Mouse (Mus musculus) gastrocnemius, adult 8-10 months (tissue): ENCODE measurements at regions not wholly inside any gene's neighbourhood (a gene's known extent, or its start where the extent isn't known, plus 50 kb on each side); places are given as distances from the start of the nearest gene placed in this dataset.

Experiments
- DNase-seq, 2 experiments: peaks; one replicate each; pipeline ENCODE4 v3.0.0; 2022; ENCODE audit warnings: low spot score in 2 of 2

DNA sequence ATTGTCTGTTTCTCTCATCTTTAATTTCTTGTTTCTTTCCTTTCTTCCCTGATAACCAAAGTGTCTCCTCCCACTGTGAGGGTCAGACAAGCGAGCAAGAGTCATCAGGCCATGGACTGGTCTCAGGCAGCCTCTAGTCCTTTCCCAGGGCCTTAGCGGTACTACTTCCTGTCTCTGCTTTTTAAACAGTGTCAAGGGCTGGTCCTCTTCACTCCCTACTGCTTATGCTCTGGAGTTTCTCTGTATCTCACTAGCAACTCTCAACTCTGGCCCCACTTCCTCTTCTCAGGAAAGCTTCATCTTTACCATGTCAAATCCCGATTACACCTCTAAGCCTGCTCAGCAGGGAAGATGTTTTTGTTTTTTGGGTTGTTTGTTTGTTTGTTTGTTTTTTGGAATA lies 124.1 kb downstream of the Pten start:
- no peak for DNase-seq

DNA sequence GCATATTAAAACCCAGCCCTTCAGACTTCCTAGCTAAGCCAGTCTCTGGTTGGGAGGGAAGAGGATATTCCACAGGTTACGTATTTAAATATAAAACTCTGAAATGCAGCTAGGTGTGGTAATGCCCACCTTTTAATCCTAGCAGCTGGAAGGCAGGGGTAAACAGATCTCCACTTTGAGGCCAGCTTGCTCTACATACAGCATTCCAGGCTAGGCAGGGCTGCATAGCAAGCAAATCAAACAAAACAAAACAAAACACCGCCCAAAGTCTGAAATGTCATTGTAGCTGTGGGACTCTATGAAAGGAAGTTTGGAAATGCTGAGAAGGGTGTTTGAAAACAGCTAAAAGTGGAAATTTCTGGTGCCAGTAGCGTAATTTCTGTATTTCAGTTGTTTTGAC lies 127.0 kb downstream of the Pten start:
- no peak for DNase-seq

DNA sequence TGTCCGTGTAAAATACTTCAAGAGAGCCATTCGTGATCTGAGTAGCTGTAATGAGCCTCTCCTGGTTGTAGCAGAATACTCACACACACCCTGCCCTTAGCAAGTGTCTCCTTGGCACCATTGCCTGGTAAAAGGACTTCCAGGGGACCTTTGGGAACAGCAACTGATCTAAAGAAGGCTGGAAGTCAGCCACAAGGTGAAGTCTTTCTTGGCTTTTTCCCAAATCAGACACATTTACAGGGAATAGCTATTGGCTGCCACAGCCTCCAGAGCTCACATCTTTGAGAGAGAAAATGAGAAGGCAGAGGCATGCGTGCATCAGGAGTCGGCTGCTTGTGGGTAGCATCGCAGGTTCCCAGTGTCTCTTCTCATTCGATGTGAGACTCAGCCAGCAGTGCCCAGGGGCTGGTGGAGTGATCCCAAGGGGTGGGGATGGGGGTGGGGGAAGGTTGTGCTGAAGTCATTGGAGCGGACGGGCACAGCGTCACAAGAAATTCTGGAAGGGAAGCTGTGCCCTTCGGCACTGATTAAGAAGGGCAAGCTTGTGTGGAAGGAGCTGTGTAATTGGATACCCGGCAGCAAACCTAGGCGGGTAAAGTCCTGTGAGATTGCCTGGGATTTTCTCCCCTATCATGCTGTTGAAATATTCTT lies 128.3 kb downstream of the Pten start:
- no peak for DNase-seq

DNA sequence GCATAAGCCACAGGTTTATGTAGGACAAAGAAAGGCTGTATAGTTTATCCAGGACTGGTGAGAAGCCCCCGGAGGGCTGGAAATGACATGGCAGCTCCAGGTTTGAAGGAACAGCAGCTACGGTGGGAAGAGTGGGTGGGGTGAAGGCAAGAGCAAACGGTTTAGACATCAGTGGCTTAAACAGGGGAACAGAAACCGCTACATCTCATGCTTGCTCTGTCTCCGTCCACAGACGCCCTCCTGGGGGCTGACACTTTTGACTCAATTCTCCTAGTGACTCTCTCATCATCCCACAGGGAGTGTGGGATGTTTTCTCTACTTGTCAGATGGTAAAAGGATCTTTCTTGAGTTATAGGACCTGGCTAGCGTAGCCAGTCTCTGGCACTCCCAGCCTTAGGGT lies 129.9 kb downstream of the Pten start:
- no peak for DNase-seq

DNA sequence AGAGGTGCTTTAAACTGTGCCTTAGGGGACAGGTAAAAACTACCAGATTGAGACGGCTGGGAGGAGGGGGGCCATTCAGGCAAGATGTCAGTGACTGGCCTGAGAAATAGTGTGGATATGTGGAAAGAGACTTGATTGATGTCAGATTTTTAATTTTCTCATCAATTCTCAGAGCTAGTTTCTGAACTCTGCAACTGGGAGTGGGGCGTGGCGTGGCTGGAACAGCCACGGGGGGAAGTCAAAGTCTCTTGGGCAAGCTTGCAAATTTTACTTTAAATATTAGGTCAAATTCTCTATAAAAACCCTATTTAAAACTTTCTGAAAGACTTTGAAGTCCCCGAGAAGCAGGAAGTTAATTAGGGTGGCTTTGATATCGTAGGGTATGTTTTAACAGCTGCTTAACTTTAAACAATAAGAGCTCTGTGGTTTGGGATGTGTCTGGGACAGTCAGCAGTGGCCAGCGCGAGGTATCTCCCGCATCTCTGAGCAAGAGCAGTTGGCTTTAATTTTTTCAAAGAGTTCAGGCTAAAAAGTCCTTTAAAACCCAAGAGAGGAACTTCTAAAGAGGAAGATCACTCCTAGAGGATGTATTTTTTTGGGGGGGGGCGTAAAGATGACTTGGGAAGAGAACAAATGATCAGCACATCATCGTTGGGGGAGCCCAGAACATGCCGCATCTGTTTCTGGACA lies 131.5 kb downstream of the Pten start:
- DNase-seq, result no peak

DNA sequence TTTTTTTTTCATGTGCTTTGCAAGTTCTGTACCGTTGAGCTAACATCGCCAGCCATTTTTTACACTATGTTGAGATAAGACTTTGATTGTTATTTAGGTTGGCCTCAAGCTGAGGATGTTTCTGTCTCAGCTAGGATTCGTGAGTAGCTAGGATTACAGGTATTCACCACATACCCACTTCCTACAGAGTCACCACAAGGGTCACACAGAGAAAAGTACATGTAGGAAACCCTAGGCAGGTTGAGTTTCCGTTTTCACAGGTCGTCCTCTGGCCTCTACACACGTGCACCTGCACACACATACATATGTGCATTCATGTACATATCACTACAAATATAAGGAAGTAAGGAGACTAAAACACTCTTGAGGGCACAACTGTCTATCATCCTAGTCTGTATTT lies 133.5 kb downstream of the Pten start:
- no peak for DNase-seq

DNA sequence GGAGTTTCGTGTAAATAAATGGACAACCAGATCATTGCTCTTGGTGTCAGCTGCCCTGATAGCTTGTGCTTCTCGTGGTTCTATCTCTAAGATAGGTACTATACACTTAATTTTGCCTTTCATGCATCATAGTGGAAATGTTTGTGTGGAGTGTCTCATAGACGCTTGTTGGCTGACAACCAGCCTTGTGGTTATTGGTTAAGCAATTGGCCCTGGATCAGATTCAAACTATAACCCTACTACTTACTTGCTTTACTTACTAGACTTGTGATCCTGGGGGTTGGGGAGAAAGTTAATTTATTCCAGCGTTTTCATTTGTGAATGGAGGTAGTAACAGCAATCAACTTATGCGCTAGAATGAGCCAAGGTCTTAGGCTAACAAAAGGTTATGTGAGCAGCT lies 135.2 kb downstream of the Pten start:
- no peak for DNase-seq

DNA sequence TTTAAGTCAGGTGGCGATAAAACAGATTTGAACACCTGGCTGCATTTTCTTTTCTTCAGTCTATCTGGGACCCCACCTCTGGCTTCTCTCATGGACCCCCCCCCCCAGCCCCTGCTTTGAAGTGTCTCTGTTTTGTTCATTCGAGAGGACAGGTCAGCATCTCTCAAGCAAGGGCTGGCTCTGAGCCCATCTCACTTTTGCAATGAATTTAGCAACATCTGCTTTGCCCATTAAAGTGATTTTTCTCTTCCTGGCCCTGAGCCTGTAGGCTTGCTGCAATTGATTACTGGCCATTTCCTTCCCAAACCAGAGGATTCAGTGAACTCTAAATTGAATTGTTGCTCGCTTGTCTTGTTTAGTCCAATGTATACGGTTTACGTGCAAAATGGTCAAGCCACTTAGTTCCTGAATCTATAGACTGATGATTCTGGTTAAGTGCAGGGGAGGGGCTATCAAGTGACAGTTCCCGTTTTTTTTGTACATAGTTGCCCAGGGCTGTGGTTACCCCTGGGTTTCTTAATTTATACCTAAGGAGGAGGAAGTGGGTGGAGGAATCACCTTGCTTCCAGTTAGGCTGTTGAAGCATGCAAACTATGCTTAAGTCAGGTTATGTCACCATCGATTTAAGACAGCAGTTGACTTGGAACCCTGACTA lies 146.3 kb downstream of the Pten start:
- DNase-seq, result peak; percentile 36 to 52

DNA sequence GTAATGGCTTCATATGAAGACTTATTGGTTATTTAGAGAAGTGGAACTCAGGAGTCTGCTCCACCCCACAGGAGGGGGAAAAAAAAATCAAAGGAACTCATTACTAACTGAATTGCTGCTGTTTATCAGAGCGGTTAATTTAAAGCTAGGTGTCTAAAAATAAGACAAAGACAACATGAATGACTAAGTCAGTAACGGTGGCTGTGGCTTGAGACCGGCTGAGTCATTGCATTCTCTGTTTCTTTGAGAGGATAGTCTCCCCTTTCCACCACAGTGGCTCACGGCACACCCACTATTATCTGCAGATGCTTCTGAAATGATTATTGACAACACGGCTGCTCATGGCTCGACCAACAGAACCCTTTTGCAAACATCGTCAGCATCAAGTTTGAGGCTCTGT lies 147.2 kb downstream of the Pten start:
- no peak for DNase-seq

DNA sequence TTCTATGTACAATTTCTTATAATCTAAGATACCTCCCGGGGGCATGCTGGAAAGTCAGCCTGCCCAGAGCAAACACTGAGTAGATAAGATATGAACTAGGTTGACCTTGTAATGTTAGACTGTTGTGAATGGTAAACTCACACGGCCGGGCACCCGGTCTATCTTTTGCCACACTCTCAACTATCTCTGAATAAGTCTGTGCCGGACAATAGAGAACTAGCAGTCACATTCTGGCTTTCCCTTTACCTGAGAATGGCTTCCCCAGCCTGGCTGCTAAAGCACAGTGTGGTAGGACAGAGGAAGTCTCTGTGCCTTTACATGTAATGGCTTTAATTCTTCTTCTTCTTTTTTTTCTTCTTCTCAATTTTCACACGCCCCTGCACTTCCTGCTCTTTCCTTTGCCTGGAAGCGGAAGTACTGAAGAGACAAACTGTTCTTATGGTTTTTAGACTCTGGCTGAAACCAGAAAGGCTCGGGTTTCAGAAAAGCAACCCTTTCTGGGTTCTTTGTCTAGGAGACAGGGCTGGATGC lies 148.7 kb downstream of the Pten start:
- DNase-seq, result no peak

DNA sequence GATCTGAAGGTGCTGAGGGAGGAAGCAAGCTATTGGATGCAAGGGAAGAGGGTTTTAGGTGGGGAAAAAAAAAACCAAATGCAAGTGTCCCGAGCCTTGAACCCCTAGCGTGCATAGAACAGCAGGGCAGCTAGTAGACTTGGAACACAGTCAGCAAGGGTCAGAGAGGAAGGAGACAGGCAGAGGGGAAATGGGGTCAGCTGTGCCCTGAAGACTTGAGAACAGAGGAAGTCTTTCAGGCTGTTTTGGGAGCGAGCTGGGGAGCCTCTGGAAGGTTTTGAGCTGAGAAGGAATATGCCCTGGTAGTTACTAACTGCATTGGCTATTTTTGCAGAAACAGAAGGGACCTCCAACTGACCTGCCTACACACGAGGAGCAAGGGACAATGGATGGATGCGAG lies 149.5 kb downstream of the Pten start:
- DNase-seq, result no peak

DNA sequence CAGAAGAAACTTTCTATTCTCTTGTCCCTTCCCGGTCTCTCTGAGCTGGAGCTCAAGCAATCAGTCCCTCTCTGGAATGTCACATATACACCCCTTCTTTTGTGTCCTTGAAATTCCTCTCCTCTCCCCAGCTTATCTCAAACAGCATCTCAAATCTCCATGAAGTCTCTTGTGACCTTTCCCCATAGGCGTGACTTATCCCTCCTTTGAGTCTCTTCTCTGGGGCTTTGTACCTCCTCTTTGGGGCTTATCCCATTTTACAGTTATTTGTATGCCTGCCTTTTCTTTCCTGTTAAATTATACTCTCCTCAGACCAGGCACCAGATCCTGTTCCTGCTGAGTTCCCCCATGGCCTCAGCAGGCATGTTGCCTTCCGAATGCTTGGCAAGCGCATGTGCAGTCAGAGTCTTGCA lies 152.8 kb downstream of the Pten start:
- DNase-seq, result no peak

DNA sequence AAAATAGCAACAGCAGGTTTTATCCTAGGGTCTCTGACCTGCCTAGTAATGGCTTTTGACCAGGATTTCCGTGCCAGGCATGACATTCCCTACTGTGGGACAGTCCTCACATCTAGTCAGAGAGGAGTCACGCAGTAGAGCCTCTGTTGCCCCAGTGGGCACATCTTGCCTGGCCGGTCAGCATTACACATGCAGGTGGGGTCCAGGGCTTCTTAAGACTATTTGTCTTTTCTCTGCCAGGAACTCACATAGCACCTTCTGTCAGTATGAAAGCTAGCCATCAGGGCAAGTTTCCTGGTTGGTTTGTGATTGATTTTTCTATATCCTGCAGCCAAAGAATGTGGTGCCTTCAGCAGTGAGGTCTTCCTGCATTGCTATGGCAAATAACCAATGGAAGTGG lies 155.0 kb downstream of the Pten start:
- no peak for DNase-seq

DNA sequence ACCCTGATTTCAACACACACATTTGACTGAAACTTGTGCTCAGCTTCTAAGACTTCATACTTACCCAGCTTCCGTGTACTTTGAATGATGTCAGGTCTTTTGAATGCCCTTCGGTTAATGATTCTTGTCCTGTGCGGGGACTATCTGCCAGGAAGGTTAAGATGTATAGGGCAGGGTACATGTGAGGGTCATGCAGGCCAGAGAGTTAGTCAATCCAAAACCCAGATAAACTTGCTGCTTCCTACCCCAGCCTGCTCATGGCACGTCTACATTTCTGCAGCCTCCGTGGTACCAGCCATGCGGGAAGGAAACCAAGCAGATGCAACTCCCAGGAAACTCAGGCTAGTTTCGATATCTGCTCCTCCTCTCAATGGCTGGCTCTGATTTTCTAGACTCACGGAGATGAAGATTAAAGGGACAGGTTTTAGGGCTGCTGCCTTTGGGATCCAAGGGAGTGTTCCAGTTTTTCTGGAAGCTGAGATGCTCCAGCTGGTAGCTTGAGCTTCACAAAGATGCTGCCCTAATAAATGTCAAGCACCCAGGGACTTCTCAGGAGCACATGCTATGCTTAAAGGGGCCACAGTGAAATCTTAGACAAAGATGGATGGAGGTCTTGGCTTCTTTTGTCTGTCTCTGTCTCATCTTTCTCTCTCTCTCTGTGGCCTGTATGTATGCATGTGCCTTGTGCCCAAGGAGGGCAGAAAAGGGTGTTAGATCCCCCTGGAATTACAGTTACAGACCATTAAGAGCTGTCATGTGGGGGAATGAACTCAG lies 159.4 kb downstream of the Pten start:
- no peak for DNase-seq

DNA sequence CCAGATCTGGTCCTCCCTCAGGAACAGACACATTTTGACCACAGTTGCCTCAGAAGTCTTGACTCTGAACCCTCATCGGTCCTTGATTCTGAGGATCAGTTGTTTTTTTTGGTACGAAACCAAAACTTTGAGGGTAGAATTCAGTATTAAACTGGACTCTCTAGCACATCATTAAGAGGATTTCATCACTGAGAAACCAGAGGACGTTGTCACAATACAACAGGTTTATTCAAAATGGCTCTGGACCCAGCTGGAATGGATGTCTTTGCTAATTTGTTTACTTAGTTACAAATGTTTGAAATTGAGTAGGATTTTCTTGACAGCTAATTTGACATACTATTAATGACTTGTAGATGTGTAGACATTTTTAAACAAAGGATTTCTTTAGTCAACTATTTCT lies 163.7 kb downstream of the Pten start:
- no peak for DNase-seq

DNA sequence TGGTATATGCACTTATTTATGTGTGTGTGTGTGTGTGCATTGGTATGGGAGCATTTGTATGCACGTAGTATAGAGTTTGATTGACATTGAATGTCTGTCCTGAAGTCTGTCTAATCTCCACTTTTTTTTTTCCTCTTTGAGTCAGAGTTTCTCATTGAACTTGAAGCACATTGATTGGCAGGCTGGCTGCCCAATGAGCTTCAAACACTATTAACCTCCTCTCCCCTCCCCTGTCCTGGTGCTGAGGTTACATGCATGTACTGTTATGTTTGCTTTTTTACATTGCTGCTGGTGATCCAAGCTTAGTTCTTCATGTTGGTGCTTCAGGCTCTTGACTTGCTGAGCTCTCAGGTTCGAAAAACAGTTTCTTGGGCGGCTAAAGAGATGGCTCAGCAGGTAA lies 166.6 kb downstream of the Pten start:
- DNase-seq, result no peak

DNA sequence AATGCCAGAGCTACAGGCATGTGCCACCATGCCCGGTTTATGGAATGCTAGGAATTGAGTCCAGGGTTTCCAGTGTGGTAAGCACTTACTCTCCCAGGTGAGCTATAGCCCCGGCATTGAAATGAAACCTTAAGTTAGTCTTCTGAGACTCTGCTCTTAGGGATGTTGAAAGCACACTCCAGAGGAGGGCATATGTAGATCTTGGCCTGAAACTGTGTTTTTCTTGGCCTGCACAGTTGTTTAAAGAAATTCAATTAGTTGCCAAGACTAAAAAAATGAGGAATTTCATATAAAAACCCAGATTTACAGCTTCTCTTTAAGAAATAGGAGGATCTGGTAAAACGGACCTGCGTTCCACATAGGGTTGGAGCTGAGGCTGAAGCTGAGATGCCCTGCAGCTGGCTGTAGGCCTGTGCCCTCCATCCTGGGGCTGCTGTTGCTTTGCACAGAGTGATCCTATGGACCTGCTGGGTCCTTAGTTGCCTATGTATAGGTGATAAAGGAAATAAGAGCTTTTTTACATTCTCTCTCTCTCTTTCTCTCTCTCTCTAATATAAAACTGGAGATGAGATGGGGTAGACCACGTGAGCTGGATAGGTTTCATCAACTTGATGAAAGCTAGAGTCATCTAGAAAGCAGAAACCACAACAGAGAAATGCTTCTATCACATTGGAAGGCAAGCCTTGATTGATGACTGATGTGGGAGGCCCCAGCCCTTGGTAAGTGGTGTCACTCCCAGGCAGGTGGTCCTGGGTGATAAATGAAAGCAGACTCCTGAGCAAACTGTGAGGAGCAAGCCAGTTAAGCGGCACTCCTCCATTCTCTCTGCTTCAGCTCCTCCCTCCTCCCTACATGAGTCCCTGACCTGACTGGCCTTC lies 168.6 kb downstream of the Pten start:
- no peak for DNase-seq

DNA sequence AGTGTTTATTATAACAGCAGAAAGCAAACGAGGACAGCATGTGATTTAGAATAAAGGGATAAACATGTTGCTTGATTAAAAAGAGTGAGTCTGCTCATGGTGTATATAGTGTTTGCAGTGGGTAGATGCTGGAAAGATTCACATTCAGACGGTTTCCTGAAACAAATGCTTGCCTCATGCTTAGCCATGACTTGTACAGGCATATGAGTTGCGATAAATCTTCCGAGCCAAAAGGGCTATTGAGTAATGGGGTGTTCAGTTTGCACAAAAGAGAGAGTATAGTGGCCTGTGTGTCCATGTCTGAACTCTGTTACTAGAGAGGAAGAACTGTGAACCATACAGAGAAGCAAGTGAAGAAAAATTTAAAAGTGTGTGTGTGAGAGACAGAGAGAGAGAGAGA lies 169.3 kb downstream of the Pten start:
- DNase-seq, result no peak

DNA sequence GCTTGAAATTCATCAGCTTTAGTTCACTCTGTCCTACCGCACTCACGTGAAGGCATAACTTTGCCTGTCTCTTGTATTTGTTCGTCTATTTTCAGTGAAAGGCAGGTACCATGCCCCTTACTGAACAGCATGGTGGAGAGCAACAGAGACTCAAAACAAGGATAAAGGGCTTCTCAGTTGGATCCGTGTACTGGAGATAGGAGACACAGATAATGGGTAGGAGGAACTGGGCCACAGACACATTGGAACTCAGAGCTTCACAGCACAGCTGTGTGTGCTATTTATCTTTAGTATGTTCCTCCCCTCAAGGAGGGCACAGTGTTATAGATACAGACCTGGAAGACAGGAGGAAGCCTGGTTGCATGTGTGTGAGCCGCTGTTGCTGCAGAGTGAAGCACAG lies 176.4 kb downstream of the Pten start:
- DNase-seq, result no peak

DNA sequence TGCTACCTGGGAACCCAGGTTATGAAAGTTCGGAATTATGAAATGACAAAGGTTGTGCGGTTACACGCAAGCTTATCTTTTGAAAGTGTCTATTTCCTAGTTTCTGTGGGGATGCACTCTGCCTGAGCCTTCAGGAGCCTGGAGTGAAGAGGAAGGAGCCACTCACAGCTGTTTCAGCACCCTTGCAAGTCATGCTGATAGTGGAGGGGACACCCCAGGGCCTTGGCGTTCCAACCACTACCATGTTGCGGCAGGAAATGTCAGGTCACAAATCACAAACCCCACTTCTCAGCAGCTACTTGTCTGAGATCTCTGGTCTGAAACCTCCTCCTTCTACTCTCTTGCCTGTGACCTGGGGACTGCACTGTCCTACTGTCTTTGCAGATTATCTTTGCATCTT lies 178.3 kb downstream of the Pten start:
- DNase-seq, result no peak

DNA sequence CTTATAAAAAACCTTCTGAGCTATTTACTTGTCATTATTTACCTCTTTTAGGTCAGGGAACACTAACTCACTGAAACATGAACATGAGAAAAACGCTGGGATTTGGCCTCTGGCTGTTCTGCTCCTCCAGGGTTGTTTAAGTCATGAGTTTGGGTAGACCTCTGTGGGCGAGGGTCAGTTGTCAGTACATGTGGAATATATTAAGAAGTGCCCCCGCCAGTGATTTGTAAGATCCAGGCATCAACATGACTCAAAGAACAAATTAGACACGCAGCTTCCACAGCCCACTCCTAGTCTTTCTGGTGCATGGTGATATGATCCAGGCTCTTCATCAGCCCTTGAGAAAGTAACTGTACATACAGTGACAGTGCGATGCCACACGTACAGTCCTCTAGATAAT lies 180.3 kb downstream of the Pten start:
- DNase-seq, result no peak
